Mouse (Mus musculus) midbrain, embryonic 13.5 days (tissue): ENCODE measurements around the gene Lats2. TPM values are rescaled to one million over a fixed set of nuclear protein-coding genes. Genes with fewer than 3 reads are reported as not detected.
"Not testable (repeated sequence)": the region's sequence is repeated elsewhere in the genome, so short reads cannot be mapped to it uniquely, and the experiment has no call there.

Experiments used
- ATAC-seq: fragments of 200-750 bp; cut with Nextera tagmentation; 2 replicates; pipeline ENCODE4 v1.8.0; 2017; ENCODE audit warnings: mild to moderate bottlenecking, moderate TSS enrichment, moderate library complexity
- H3K27ac ChIP-seq: fragments of 300-500 bp; sonication (generic); 2 replicates; pipeline ENCODE4 v1.5.1; 2015; ENCODE audit warnings: inconsistent platforms, mild to moderate bottlenecking, moderate library complexity
- H3K27me3 ChIP-seq: fragments of 300-500 bp; sonication (generic); 2 replicates; pipeline ENCODE4 v1.6.1; 2015; ENCODE audit warnings: mild to moderate bottlenecking, inconsistent platforms
- H3K36me3 ChIP-seq: fragments of 300-500 bp; sonication (generic); 2 replicates; pipeline ENCODE4 v1.6.1; 2015; ENCODE audit warnings: mild to moderate bottlenecking, inconsistent platforms
- H3K4me1 ChIP-seq: fragments of 300-500 bp; sonication (generic); replicated peaks from 2 replicates; pipeline ENCODE4 v1.6.1; 2015; ENCODE audit warnings: inconsistent platforms
- H3K4me2 ChIP-seq: fragments of 300-500 bp; sonication (generic); replicated peaks from 2 replicates; pipeline ENCODE4 v1.6.1; 2015; ENCODE audit warnings: moderate library complexity, mild to moderate bottlenecking, inconsistent platforms
- H3K4me3 ChIP-seq: fragments of 300-500 bp; sonication (generic); replicated peaks from 2 replicates; pipeline ENCODE4 v1.5.1; 2015; ENCODE audit warnings: mild to moderate bottlenecking, inconsistent platforms
- H3K9ac ChIP-seq: fragments of 300-500 bp; sonication (generic); replicated peaks from 2 replicates; pipeline ENCODE4 v1.6.1; 2015; ENCODE audit warnings: mild to moderate bottlenecking, inconsistent platforms
- H3K9me3 ChIP-seq: fragments of 300-500 bp; sonication (generic); 2 replicates; pipeline ENCODE4 v1.6.1; 2016; ENCODE audit warnings: mild to moderate bottlenecking, inconsistent platforms
- WGBS: fragments of 180-500 bp; shearing (Covaris S2); methylation state at CpG from one replicate; pipeline ENCODE4 v1.1.7; 2015; 5-methylcytosine and 5-hydroxymethylcytosine counted together
- polyA plus RNA-seq: library from polyadenylated mRNA; unstranded; fragments of >200 nt; fragmentation: Nextera tagmentation; extraction: Ambion mirVana; gene quantifications from 2 replicates; pipeline ENCODE4 v1.2.1, GENCODE M21; 2015

Lats2 gene
- polyA plus RNA-seq, 1 experiment from 2014 or later, result 9.6 TPM

DNA sequence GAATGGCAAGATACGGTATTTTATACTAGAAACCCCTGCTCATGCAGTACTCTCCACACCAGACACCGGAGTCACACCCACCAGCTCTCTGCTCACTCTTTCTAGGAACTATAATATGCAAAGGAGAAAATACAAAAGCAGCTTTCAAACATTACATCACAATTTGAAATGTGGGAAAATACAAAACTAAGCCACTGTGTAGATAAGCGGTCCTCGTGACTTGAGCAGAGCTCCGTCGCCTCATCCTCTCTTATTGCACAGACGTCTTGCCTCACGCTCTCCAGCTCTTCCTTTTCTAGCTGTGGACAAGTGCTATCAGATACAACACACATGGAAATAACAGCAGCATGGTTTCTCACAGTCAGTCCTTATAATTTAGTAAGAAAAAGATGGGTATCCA, 67.5 kb downstream of the Lats2 start:
- Histone ChIP-seq H3K4me2 (no peak overlapping the region), H3K9ac (no peak overlapping the region), H3K27ac (no peak overlapping the region), H3K4me3 (no peak overlapping the region), H3K4me1 (no peaks in the 10 kb centered on the region), H3K9me3 (no peaks in the 10 kb centered on the region), H3K27me3 (no peaks in the 10 kb centered on the region), H3K36me3 (peaks cover 26% of the 10 kb centered on the region)
- ATAC-seq, result no peak
- WGBS, result 95% methylated on average over 8 of the region's 8 CpGs

DNA sequence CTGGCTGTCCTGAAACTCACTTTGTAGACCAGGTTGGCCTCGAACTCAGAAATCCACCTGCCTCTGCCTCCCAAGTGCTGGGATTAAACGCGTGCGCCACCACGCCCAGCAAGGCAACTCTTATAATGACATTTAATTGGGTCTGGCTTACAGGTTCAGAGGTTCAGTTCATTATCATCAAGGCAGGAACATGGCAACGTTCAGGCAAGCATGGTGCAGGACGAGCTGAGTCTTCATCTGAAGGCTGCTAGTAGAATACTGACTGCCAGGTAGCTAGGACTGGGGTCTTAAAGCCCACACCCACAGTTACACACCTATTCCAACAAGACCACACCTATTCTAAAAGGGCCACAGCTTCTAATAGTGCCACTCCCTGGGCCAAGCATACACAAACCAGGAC, 70.1 kb downstream of the Lats2 start:
- not testable (repeated sequence) for H3K4me1 ChIP-seq, H3K27me3 ChIP-seq, H3K9ac ChIP-seq, H3K36me3 ChIP-seq, H3K9me3 ChIP-seq, H3K4me3 ChIP-seq, H3K4me2 ChIP-seq, H3K27ac ChIP-seq, ATAC-seq
- 94% methylated on average over 7 of the region's 7 CpGs for whole genome bisulfite sequencing

DNA sequence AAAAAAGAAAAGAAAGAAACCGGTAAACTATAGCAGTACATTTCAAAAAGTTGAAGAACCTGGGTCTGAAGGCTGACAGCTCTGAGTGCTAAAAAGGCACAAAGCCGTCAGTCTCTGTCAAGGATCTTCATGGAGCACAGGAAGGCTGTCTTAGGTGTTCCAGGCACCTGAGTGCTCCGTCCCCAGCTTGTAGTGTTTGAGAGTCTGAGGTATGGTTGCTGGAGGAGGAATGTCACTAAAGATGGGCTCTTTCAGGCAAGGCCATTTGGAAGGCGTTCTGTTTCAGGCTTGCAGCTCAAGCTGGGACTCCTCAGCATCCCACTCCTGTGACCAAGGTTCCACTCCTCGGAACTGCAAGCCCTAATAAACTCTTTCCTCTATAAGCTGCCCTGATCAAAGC, 70.7 kb downstream of the Lats2 start:
- no peaks in the 10 kb centered on the region for H3K4me1 ChIP-seq
- ATAC-seq, result no peak
- no peak overlapping the region for H3K4me2 ChIP-seq
- H3K27me3 ChIP-seq, result no peaks in the 10 kb centered on the region
- H3K36me3 ChIP-seq, result peaks cover 8% of the 10 kb centered on the region
- no peaks in the 10 kb centered on the region for H3K9me3 ChIP-seq
- H3K4me3 ChIP-seq, result no peak overlapping the region
- no peak overlapping the region for H3K27ac ChIP-seq
- H3K9ac ChIP-seq, result no peak overlapping the region
- 90% methylated on average over 5 of the region's 5 CpGs for WGBS

DNA sequence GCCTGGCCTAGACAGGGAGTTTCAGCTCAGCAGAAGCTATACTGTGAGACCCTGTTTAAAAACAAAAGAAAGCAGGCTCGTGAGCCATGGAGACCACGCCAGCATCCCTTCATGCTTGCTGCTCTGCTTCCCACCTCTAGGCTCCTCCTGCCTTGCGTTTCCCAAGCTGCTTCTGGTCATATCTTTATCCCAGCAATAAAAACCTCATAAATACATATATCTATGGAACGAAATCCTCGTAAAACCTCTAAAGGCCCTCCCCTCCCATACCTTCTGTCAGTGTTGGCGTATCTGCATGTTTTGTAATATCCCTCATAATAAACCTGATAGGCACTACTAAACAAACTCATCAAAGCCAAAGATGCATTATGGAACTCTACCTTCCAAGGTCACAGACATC, 71.5 kb downstream of the Lats2 start:
- no peak overlapping the region for H3K4me2 ChIP-seq

DNA sequence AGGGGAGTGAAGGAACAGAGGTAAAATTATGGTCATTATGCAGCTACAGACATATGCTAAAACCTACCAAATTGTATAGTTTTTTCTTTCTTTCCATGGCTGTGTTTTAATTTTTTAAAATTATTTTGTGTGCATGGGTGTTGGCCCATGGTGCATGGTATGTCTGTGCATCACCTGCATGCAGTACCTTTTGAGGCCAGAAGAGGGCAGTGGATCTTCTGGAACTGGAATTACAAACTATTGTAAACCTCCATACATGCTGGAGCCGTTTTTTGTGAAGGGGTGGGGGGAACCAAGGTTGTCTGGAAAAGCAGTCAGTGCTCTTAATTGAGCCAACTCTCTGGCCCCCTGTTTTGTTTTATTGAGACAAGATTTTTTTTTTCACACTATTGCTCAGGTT, 73.6 kb downstream of the Lats2 start:
- H3K4me3 ChIP-seq, result no peak overlapping the region
- ATAC-seq, result no peak; the same call in 1 of the 2 replicates
- 13% methylated on average over 1 of the region's 1 CpGs for WGBS

More for the DNA sequence above, 71.5 kb downstream of the Lats2 start:
- Histone ChIP-seq H3K27me3 (no peaks in the 10 kb centered on the region), H3K9me3 (no peaks in the 10 kb centered on the region), H3K4me1 (no peaks in the 10 kb centered on the region), H3K4me3 (no peak overlapping the region), H3K9ac (no peak overlapping the region), H3K27ac (no peak overlapping the region), H3K36me3 (peaks cover 6% of the 10 kb centered on the region)
- no peak for ATAC-seq
- 83% methylated on average over 6 of the region's 6 CpGs for WGBS

DNA sequence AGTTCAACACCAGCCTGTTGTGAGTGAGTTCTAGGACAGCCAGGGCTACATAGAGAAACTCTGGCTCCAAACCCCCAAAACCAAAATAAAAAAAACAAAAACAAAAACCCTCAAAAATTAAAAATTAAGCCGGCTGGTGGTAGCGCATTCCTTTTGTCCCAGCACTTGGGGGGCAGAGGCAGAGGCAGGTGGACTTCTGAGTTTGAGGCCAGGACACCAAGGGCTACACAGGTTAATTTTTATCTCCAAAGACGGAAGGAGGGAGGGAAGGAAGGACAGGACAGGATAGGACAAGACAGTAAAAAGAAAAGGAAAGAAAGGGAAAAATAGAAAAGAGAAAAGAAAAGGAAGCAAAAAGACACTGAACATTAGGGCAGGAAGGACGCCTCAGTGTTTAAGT, 75.4 kb downstream of the Lats2 start:
- ATAC-seq, result no peak
- H3K4me3 ChIP-seq, result no peak overlapping the region
- WGBS, result 90% methylated on average over 4 of the region's 4 CpGs

More for the DNA sequence above, 73.6 kb downstream of the Lats2 start:
- Histone ChIP-seq H3K9me3 (no peaks in the 10 kb centered on the region), H3K36me3 (no peaks in the 10 kb centered on the region), H3K4me2 (no peak overlapping the region), H3K9ac (no peak overlapping the region), H3K27me3 (no peaks in the 10 kb centered on the region), H3K27ac (no peak overlapping the region), H3K4me1 (no peaks in the 10 kb centered on the region)

DNA sequence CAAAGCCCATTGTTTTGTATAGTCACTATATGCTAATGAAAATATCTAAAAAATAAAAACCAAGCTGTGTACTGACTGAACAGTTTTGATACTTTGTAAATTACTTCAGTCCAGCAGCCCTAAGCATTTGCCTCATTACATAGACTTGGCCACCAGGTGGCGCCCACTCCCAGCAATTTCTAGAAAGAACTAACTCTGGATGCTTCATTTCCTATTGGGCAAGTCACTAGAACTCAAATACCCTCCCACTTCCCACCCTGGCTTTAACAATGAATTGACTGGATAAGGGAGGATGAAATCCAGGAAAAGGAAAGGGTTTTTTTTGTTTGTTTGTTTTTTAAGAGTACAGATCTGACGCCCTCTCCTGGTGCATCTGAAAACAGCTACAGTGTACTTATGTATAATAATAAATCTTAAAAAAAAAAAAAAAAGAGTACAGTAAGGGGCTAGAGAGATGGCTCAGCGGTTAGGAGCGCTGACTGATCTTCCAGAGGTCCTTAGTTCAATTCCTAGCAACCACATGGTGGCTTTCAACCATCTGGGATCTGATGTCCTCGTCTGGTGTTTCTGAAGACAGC, 78.1 kb downstream of the Lats2 start:
- no peaks in the 10 kb centered on the region for H3K9me3 ChIP-seq
- no peak overlapping the region for H3K4me3 ChIP-seq
- peak; percentile 89 for ATAC-seq
- no peak overlapping the region for H3K4me2 ChIP-seq
- WGBS, result 43% methylated on average over 5 of the region's 5 CpGs
- H3K36me3 ChIP-seq, result no peaks in the 10 kb centered on the region
- no peak overlapping the region for H3K27ac ChIP-seq
- H3K4me1 ChIP-seq, result no peaks in the 10 kb centered on the region
- H3K9ac ChIP-seq, result no peak overlapping the region
- H3K27me3 ChIP-seq, result no peaks in the 10 kb centered on the region

More for the DNA sequence above, 75.4 kb downstream of the Lats2 start:
- H3K9ac ChIP-seq, result no peak overlapping the region
- no peak overlapping the region for H3K27ac ChIP-seq
- no peaks in the 10 kb centered on the region for H3K9me3 ChIP-seq
- H3K4me2 ChIP-seq, result no peak overlapping the region
- no peaks in the 10 kb centered on the region for H3K27me3 ChIP-seq
- no peaks in the 10 kb centered on the region for H3K4me1 ChIP-seq
- no peaks in the 10 kb centered on the region for H3K36me3 ChIP-seq

DNA sequence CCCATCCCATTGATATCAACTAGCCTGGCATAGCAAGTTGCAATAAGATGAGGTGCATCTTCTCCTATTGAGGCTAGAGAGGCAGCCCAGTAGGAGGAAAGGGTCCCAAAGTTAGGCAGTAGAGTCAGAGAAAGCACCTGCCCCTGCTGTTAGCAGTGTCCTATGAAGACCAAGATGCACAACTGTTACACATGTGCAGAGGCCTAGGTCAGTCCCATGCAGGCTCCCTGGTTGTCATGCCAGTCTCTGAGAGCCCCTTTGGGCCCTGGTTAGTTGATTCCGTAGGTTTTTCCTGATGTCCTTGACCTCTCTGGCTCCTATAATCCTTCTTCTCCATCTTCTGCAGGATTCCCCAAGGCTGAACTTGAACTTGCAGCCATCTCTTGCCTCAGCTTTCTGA, 78.7 kb downstream of the Lats2 start:
- no peak overlapping the region for H3K9ac ChIP-seq
- no peaks in the 10 kb centered on the region for H3K27me3 ChIP-seq
- no peaks in the 10 kb centered on the region for H3K36me3 ChIP-seq
- no peaks in the 10 kb centered on the region for H3K4me1 ChIP-seq
- no peak overlapping the region for H3K27ac ChIP-seq
- no peak overlapping the region for H3K4me3 ChIP-seq
- 27% methylated on average over 1 of the region's 1 CpGs for WGBS
- H3K9me3 ChIP-seq, result no peaks in the 10 kb centered on the region
- no peak overlapping the region for H3K4me2 ChIP-seq
- peak; percentile 55; the same call in 1 of the 2 replicates for ATAC-seq

DNA sequence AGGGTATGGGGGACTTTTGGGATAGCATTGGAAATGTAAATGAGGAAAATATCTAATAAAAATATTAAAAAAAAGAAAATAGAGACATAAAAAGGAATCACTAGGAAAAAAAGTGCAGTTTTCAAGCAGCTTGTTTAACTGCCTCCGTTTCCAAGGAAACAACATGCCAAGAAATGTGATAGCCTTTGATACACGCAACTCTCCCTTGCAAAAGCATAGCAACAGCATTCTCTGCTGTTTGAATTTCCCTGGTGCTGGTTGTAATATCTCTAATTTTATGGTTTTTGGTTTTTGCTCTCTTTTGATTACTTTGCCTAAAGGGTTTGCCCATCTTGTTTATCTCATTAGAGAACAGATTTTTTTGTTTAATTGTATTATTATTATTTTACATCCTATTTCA, 82.7 kb downstream of the Lats2 start:
- Histone ChIP-seq H3K9me3 (no peaks in the 10 kb centered on the region), H3K27ac (no peak overlapping the region), H3K4me2 (no peak overlapping the region), H3K4me1 (no peaks in the 10 kb centered on the region), H3K9ac (no peak overlapping the region), H3K27me3 (no peaks in the 10 kb centered on the region), H3K36me3 (no peaks in the 10 kb centered on the region), H3K4me3 (no peak overlapping the region)
- ATAC-seq, result no peak
- WGBS, result 58% methylated on average over 2 of the region's 2 CpGs

DNA sequence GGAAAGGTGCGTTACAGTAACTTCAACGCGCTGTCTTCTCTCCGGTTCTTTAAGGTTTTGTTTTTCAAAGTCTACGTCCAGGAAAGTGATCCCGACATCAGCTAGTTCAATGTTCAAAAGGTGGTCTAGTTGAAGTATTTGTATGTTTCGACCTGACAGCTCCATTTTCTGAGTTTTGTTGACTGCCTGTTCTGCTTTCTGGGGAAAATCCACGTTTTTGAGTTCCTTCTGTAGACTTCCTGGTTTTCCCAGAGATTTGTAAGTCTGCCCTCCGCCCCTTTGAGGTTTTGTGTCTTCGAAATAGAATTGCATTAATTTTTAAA, 92.6 kb downstream of the Lats2 start:
- Histone ChIP-seq H3K27ac (peak overlapping the region; percentile 95), H3K27me3 (no peaks in the 10 kb centered on the region), H3K36me3 (0 out of 2 replicates have a peak, but pooled peaks cover 2% of the 10 kb centered on the region), H3K9me3 (no peaks in the 10 kb centered on the region), H3K4me3 (peak overlapping the region; percentile 85), H3K4me2 (peak overlapping the region; percentile 87), H3K9ac (peak overlapping the region; percentile 87), H3K4me1 (peaks cover 22% of the 10 kb centered on the region)
- ATAC-seq, result no peak
- 14% methylated on average over 10 of the region's 10 CpGs for WGBS

DNA sequence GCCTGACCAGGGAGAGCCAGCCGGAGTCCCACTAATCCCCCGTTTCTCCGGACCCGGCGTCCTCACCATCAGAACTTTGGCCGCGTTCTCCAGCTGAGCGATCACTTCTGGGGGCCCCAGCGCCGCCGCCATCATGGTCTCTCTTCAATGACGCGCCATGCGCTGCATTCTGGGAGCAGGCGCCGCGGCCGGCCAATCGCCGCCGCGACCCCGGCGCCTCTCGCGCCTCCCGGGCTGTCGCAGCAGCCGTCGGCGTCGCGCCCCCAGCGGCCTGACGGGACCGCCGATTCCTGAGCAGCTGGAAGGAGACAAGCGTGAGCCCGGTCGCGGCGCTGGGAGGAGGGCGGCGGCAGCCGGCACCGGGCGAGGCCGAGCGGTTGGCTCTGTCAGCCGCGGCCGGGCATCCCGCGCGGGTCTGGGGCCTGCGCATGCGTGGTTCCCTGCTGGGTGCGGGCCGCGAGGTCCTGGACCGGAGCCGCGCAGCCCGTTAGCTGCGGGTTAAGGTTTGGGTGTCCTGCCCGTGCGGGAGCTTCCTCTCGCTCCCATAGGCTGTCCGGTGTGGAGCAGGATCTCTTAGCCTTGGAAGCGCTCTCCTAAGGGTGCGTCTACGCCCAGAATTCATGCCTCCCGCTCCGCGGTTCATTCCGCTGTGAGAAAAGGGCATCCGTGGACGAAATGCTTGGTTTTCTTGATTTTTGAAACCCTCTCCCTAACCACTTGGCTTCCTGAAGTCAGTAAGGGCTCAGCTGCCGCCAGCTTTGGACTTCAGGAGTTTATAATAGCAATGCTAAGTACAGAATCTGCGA, 93.2 kb downstream of the Lats2 start, which contains the start of gene Xpo4:
Gene Xpo4 (minus strand): TSS at position 609 of the 806 bp plus-strand sequence.
- 0 out of 2 replicates have a peak, but pooled peaks cover 2% of the 10 kb centered on the region for H3K36me3 ChIP-seq
- H3K9me3 ChIP-seq, result no peaks in the 10 kb centered on the region
- ATAC-seq, result peak; percentile 96
- H3K9ac ChIP-seq, result peak within 1 kb of the TSS; percentile 87
- peak within 1 kb of the TSS; percentile 87 for H3K4me2 ChIP-seq
- under 1% methylated on average over 80 of the region's 80 CpGs for WGBS
- peaks cover 22% of the 10 kb centered on the region for H3K4me1 ChIP-seq
- H3K4me3 ChIP-seq, result peak within 1 kb of the TSS; percentile 85
- H3K27me3 ChIP-seq, result no peaks in the 10 kb centered on the region
- peak within 1 kb of the TSS; percentile 95 for H3K27ac ChIP-seq

DNA sequence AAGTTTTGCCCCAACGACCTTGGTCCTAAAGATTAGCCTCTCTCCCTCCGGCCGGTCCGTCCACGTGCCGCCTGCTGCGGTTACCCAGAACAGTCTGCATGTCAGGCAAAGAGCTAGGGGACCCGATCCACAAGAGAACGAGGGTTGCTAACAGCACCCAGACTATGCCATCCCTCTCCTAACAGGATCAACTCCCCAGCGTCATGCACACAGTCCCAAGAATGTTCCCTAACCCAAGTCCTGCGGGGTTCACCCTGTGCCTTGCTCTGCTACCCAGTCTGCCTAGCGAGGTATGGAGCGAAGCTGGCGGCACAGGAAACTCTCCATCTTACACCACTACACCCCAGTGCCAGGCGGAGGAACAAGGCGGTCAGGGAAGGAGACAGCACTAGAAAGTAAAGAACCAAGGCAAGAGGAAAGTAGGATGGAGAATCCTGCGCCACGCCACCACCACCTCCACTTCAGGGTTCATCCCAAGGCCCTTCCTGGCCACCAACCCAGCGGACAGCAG, 93.8 kb downstream of the Lats2 start:
- 0 out of 2 replicates have a peak, but pooled peaks cover 2% of the 10 kb centered on the region for H3K36me3 ChIP-seq
- peak overlapping the region; percentile 87 for H3K4me2 ChIP-seq
- H3K9me3 ChIP-seq, result no peaks in the 10 kb centered on the region
- peak; percentile 65; the same call in 1 of the 2 replicates for ATAC-seq
- peak overlapping the region; percentile 85 for H3K4me3 ChIP-seq
- no peaks in the 10 kb centered on the region for H3K27me3 ChIP-seq
- peak overlapping the region; percentile 87 for H3K9ac ChIP-seq
- peaks cover 22% of the 10 kb centered on the region for H3K4me1 ChIP-seq
- H3K27ac ChIP-seq, result peak overlapping the region; percentile 95
- WGBS, result under 1% methylated on average over 19 of the region's 19 CpGs
